Mouse (Mus musculus): ENCODE data around the gene Msi2. TPM values are rescaled to one million over a fixed set of nuclear protein-coding genes. Genes with fewer than 3 reads are reported as not detected.

Gene Msi2
- polyA plus RNA-seq, 1 experiment = 14.2 TPM

GRCm38 (mm10) chr11:88406408-88406915 is 311.9 kb downstream of the Msi2 start:
- Histone ChIP-seq H3K4me1 (ENCODE audit: control insufficient read depth, insufficient read depth, insufficient read length) (no peaks in the 10 kb centered on the region), H3K27me3 (ENCODE audit: control insufficient read depth, insufficient read depth, low read length) (no peaks in the 10 kb centered on the region), H3K27ac (ENCODE audit: insufficient read depth, low read length) (no peak overlapping the region), H3K36me3 (ENCODE audit: control insufficient read depth, insufficient read depth, low read length) (no peaks in the 10 kb centered on the region), H3K4me3 (ENCODE audit: extremely low read depth, insufficient read depth, insufficient read length) (no peak overlapping the region)
- no peak for DNase-seq (ENCODE audit: low read depth in 1 of 2, low spot score in 2 of 2)
- 91% methylated on average over 3 of the region's 3 CpGs for WGBS
- no peak for TF ChIP-seq CTCF (IDR thresholded peaks at IDR 0.05; ENCODE audit: extremely low read depth, insufficient read depth, insufficient read length, insufficient replicate concordance)
- no peak for TF ChIP-seq POLR2A (IDR thresholded peaks at IDR 0.05; ENCODE audit: low read depth, low read length)

- Histone ChIP-seq H3K27ac (ENCODE audit: insufficient read depth, low read length) (no peak overlapping the region), H3K36me3 (ENCODE audit: control insufficient read depth, insufficient read depth, low read length) (no peaks in the 10 kb centered on the region), H3K27me3 (ENCODE audit: control insufficient read depth, insufficient read depth, low read length) (no peaks in the 10 kb centered on the region), H3K4me1 (ENCODE audit: control insufficient read depth, insufficient read depth, insufficient read length) (no peaks in the 10 kb centered on the region), H3K4me3 (ENCODE audit: extremely low read depth, insufficient read depth, insufficient read length) (no peak overlapping the region)
- WGBS = 88% methylated on average over 17 of the region's 17 CpGs
- TF ChIP-seq POLR2A (IDR thresholded peaks at IDR 0.05; ENCODE audit: low read depth, low read length) = no peak
- TF ChIP-seq CTCF (IDR thresholded peaks at IDR 0.05; ENCODE audit: extremely low read depth, insufficient read depth, insufficient read length, insufficient replicate concordance) = no peak
- DNase-seq (ENCODE audit: low read depth in 1 of 2, low spot score in 2 of 2) = no peak
Measured at GRCm38 (mm10) chr11:88404816-88405613, 313.3 kb downstream of the Msi2 start.

GRCm38 (mm10) chr11:88404247-88404677 is 314.1 kb downstream of the Msi2 start:
- Histone ChIP-seq H3K4me1 (ENCODE audit: control insufficient read depth, insufficient read depth, insufficient read length) (no peaks in the 10 kb centered on the region), H3K36me3 (ENCODE audit: control insufficient read depth, insufficient read depth, low read length) (no peaks in the 10 kb centered on the region), H3K27me3 (ENCODE audit: control insufficient read depth, insufficient read depth, low read length) (no peaks in the 10 kb centered on the region), H3K4me3 (ENCODE audit: extremely low read depth, insufficient read depth, insufficient read length) (no peak overlapping the region), H3K27ac (ENCODE audit: insufficient read depth, low read length) (no peak overlapping the region)
- no peak for DNase-seq (ENCODE audit: low read depth in 1 of 2, low spot score in 2 of 2)
- TF ChIP-seq CTCF (IDR thresholded peaks at IDR 0.05; ENCODE audit: extremely low read depth, insufficient read depth, insufficient read length, insufficient replicate concordance) (no peak), POLR2A (IDR thresholded peaks at IDR 0.05; ENCODE audit: low read depth, low read length) (no peak)
- WGBS = 48% methylated on average over 5 of the region's 5 CpGs

- 87% methylated on average over 7 of the region's 7 CpGs for WGBS
- Histone ChIP-seq H3K4me1 (ENCODE audit: control insufficient read depth, insufficient read depth, insufficient read length) (no peaks in the 10 kb centered on the region), H3K4me3 (ENCODE audit: extremely low read depth, insufficient read depth, insufficient read length) (no peak overlapping the region), H3K36me3 (ENCODE audit: control insufficient read depth, insufficient read depth, low read length) (no peaks in the 10 kb centered on the region), H3K27me3 (ENCODE audit: control insufficient read depth, insufficient read depth, low read length) (no peaks in the 10 kb centered on the region), H3K27ac (ENCODE audit: insufficient read depth, low read length) (no peak overlapping the region)
- no peak for DNase-seq (ENCODE audit: low read depth in 1 of 2, low spot score in 2 of 2)
- TF ChIP-seq POLR2A (IDR thresholded peaks at IDR 0.05; ENCODE audit: low read depth, low read length) (no peak), CTCF (IDR thresholded peaks at IDR 0.05; ENCODE audit: extremely low read depth, insufficient read depth, insufficient read length, insufficient replicate concordance) (no peak)
Measured at GRCm38 (mm10) chr11:88402290-88402689, 316.0 kb downstream of the Msi2 start.

- no peak overlapping the region for H3K4me3 ChIP-seq (ENCODE audit: extremely low read depth, insufficient read depth, insufficient read length)
- no peaks in the 10 kb centered on the region for H3K27me3 ChIP-seq (ENCODE audit: control insufficient read depth, insufficient read depth, low read length)
- DNase-seq (ENCODE audit: low read depth in 1 of 2, low spot score in 2 of 2) = no peak
- H3K4me1 ChIP-seq (ENCODE audit: control insufficient read depth, insufficient read depth, insufficient read length) = no peaks in the 10 kb centered on the region
- no peaks in the 10 kb centered on the region for H3K36me3 ChIP-seq (ENCODE audit: control insufficient read depth, insufficient read depth, low read length)
- WGBS = 90% methylated on average over 6 of the region's 6 CpGs
- TF ChIP-seq CTCF (IDR thresholded peaks at IDR 0.05; ENCODE audit: extremely low read depth, insufficient read depth, insufficient read length, insufficient replicate concordance) (no peak), POLR2A (IDR thresholded peaks at IDR 0.05; ENCODE audit: low read depth, low read length) (no peak)
- H3K27ac ChIP-seq (ENCODE audit: insufficient read depth, low read length) = no peak overlapping the region
Measured at GRCm38 (mm10) chr11:88401333-88401732, 317.0 kb downstream of the Msi2 start.

- Histone ChIP-seq H3K4me3 (ENCODE audit: extremely low read depth, insufficient read depth, insufficient read length) (no peak overlapping the region), H3K4me1 (ENCODE audit: control insufficient read depth, insufficient read depth, insufficient read length) (no peaks in the 10 kb centered on the region), H3K27me3 (ENCODE audit: control insufficient read depth, insufficient read depth, low read length) (no peaks in the 10 kb centered on the region), H3K27ac (ENCODE audit: insufficient read depth, low read length) (no peak overlapping the region), H3K36me3 (ENCODE audit: control insufficient read depth, insufficient read depth, low read length) (no peaks in the 10 kb centered on the region)
- TF ChIP-seq POLR2A (IDR thresholded peaks at IDR 0.05; ENCODE audit: low read depth, low read length) (no peak), CTCF (IDR thresholded peaks at IDR 0.05; ENCODE audit: extremely low read depth, insufficient read depth, insufficient read length, insufficient replicate concordance) (no peak)
- no peak for DNase-seq (ENCODE audit: low read depth in 1 of 2, low spot score in 2 of 2)
- 85% methylated on average over 10 of the region's 10 CpGs for WGBS
Measured at GRCm38 (mm10) chr11:88400926-88401325, 317.4 kb downstream of the Msi2 start.

GRCm38 (mm10) chr11:88400235-88400634 is 318.1 kb downstream of the Msi2 start:
- TF ChIP-seq POLR2A (IDR thresholded peaks at IDR 0.05; ENCODE audit: low read depth, low read length) (no peak), CTCF (IDR thresholded peaks at IDR 0.05; ENCODE audit: extremely low read depth, insufficient read depth, insufficient read length, insufficient replicate concordance) (no peak)

More at GRCm38 (mm10) chr11:88400235-88400634, 318.1 kb downstream of the Msi2 start:
- Histone ChIP-seq H3K4me1 (ENCODE audit: control insufficient read depth, insufficient read depth, insufficient read length) (no peaks in the 10 kb centered on the region), H3K27ac (ENCODE audit: insufficient read depth, low read length) (no peak overlapping the region), H3K36me3 (ENCODE audit: control insufficient read depth, insufficient read depth, low read length) (no peaks in the 10 kb centered on the region), H3K27me3 (ENCODE audit: control insufficient read depth, insufficient read depth, low read length) (no peaks in the 10 kb centered on the region), H3K4me3 (ENCODE audit: extremely low read depth, insufficient read depth, insufficient read length) (no peak overlapping the region)
- 83% methylated on average over 6 of the region's 6 CpGs for WGBS
- DNase-seq (ENCODE audit: low read depth in 1 of 2, low spot score in 2 of 2) = no peak
